Mouse (Mus musculus): ENCODE results near the gene Olfr788. TPM values are rescaled to one million over a fixed set of nuclear protein-coding genes. Genes with fewer than 3 reads are reported as not detected.

Olfr788 gene
- polyA plus RNA-seq, 1 experiment from 2014 or later, result not detected

Other genes with a start within 250 kb of the Olfr788 start
- not detected in 2 replicates for gene Olfr774, start 234.8 kb upstream of the Olfr788 start, polyA plus RNA-seq (2014; fragmentation: Nextera tagmentation; extraction: Ambion mirVana)
- gene Olfr775, start 222.6 kb upstream of the Olfr788 start, polyA plus RNA-seq (2014; fragmentation: Nextera tagmentation; extraction: Ambion mirVana), result not detected in 2 replicates
- 0.08 TPM in 1 of 2 replicates, not detected in the other for gene Olfr776, start 211.9 kb upstream of the Olfr788 start, polyA plus RNA-seq (2014; fragmentation: Nextera tagmentation; extraction: Ambion mirVana)
- not detected in 2 replicates for gene Olfr777, start 199.5 kb upstream of the Olfr788 start, polyA plus RNA-seq (2014; fragmentation: Nextera tagmentation; extraction: Ambion mirVana)
- gene Olfr780, start 152.9 kb upstream of the Olfr788 start, polyA plus RNA-seq (2014; fragmentation: Nextera tagmentation; extraction: Ambion mirVana), result not detected in 2 replicates
- not detected in 2 replicates for gene Olfr781, start 142.1 kb upstream of the Olfr788 start, polyA plus RNA-seq (2014; fragmentation: Nextera tagmentation; extraction: Ambion mirVana)
- not detected in 2 replicates for gene Olfr782, start 122.1 kb upstream of the Olfr788 start, polyA plus RNA-seq (2014; fragmentation: Nextera tagmentation; extraction: Ambion mirVana)
- gene Olfr784, start 86.9 kb upstream of the Olfr788 start, polyA plus RNA-seq (2014; fragmentation: Nextera tagmentation; extraction: Ambion mirVana), result 0.14 TPM in 1 of 2 replicates, not detected in the other
- gene Olfr785, start 65.6 kb upstream of the Olfr788 start, polyA plus RNA-seq (2014; fragmentation: Nextera tagmentation; extraction: Ambion mirVana), result not detected in 2 replicates
- gene Olfr786, start 43.7 kb upstream of the Olfr788 start, polyA plus RNA-seq (2014; fragmentation: Nextera tagmentation; extraction: Ambion mirVana), result not detected in 2 replicates
- gene Olfr787, start 9.1 kb upstream of the Olfr788 start, polyA plus RNA-seq (2014; fragmentation: Nextera tagmentation; extraction: Ambion mirVana), result not detected in 2 replicates
- not detected in 2 replicates for gene Olfr789, start 13.8 kb downstream of the Olfr788 start, polyA plus RNA-seq (2014; fragmentation: Nextera tagmentation; extraction: Ambion mirVana)
- not detected in 2 replicates for gene Olfr790, start 27.5 kb downstream of the Olfr788 start, polyA plus RNA-seq (2014; fragmentation: Nextera tagmentation; extraction: Ambion mirVana)
- not detected in 2 replicates for gene Olfr791, start 50.8 kb downstream of the Olfr788 start, polyA plus RNA-seq (2014; fragmentation: Nextera tagmentation; extraction: Ambion mirVana)
- gene Olfr792, start 68.2 kb downstream of the Olfr788 start, polyA plus RNA-seq (2014; fragmentation: Nextera tagmentation; extraction: Ambion mirVana), result not detected in 2 replicates
- not detected in 2 replicates for gene Olfr794, start 96.7 kb downstream of the Olfr788 start, polyA plus RNA-seq (2014; fragmentation: Nextera tagmentation; extraction: Ambion mirVana)
- gene Olfr796, start 141.6 kb downstream of the Olfr788 start, polyA plus RNA-seq (2014; fragmentation: Nextera tagmentation; extraction: Ambion mirVana), result not detected in 2 replicates
- gene Olfr798, start 156.9 kb downstream of the Olfr788 start, polyA plus RNA-seq (2014; fragmentation: Nextera tagmentation; extraction: Ambion mirVana), result not detected in 2 replicates
- gene Olfr799, start 166.5 kb downstream of the Olfr788 start, polyA plus RNA-seq (2014; fragmentation: Nextera tagmentation; extraction: Ambion mirVana), result not detected in 2 replicates
- not detected in 2 replicates for gene Olfr800, start 186.7 kb downstream of the Olfr788 start, polyA plus RNA-seq (2014; fragmentation: Nextera tagmentation; extraction: Ambion mirVana)
- not detected in 2 replicates for gene Olfr801, start 202.9 kb downstream of the Olfr788 start, polyA plus RNA-seq (2014; fragmentation: Nextera tagmentation; extraction: Ambion mirVana)
- gene Olfr802, start 217.2 kb downstream of the Olfr788 start, polyA plus RNA-seq (2014; fragmentation: Nextera tagmentation; extraction: Ambion mirVana), result not detected in 2 replicates
- gene Olfr803, start 223.3 kb downstream of the Olfr788 start, polyA plus RNA-seq (2014; fragmentation: Nextera tagmentation; extraction: Ambion mirVana), result not detected in 2 replicates
- not detected in 2 replicates for gene Olfr804, start 232.2 kb downstream of the Olfr788 start, polyA plus RNA-seq (2014; fragmentation: Nextera tagmentation; extraction: Ambion mirVana)

All from embryonic facial prominence, embryonic 14.5 days (tissue).